Mouse (Mus musculus): ENCODE data around the gene Cacna1c. TPM values are rescaled to one million over a fixed set of nuclear protein-coding genes. Genes with fewer than 3 reads are reported as not detected.

The Cacna1c gene
- polyA plus RNA-seq, 1 experiment from 2014 or later: 6.4 TPM

GRCm38 (mm10) chr6:118938386-118939096, 257.7 kb downstream of the Cacna1c start:
- Histone ChIP-seq H3K9me3 (no peaks in the 10 kb centered on the region), H3K27me3 (no peaks in the 10 kb centered on the region), H3K27ac (replicated peaks) (no peak overlapping the region), H3K4me3 (no peak overlapping the region), H3K4me1 (peaks cover 17% of the 10 kb centered on the region), H3K9ac (replicated peaks) (no peak overlapping the region), H3K36me3 (no peaks in the 10 kb centered on the region), H3K4me2 (replicated peaks) (no peak overlapping the region)
- WGBS: 47% methylated on average over 13 of the region's 13 CpGs
- no peak for ATAC-seq (replicated peaks)

GRCm38 (mm10) chr6:118937536-118937935, 258.7 kb downstream of the Cacna1c start:
- H3K27ac ChIP-seq (replicated peaks): no peak overlapping the region
- no peak overlapping the region for H3K4me2 ChIP-seq (replicated peaks)
- no peak for ATAC-seq (replicated peaks)
- no peaks in the 10 kb centered on the region for H3K9me3 ChIP-seq
- no peak overlapping the region for H3K4me3 ChIP-seq
- 73% methylated on average over 5 of the region's 5 CpGs for WGBS
- peaks cover 26% of the 10 kb centered on the region for H3K4me1 ChIP-seq
- no peaks in the 10 kb centered on the region for H3K27me3 ChIP-seq
- H3K9ac ChIP-seq (replicated peaks): no peak overlapping the region
- H3K36me3 ChIP-seq: no peaks in the 10 kb centered on the region

GRCm38 (mm10) chr6:118935520-118936415, 260.4 kb downstream of the Cacna1c start:
- peaks cover 28% of the 10 kb centered on the region for H3K4me1 ChIP-seq
- H3K4me3 ChIP-seq: no peak overlapping the region
- H3K36me3 ChIP-seq: no peaks in the 10 kb centered on the region
- 94% methylated on average over 9 of the region's 9 CpGs for WGBS
- H3K9me3 ChIP-seq: no peaks in the 10 kb centered on the region
- no peak overlapping the region for H3K9ac ChIP-seq (replicated peaks)
- H3K4me2 ChIP-seq (replicated peaks): no peak overlapping the region
- ATAC-seq (replicated peaks): no peak
- H3K27me3 ChIP-seq: no peaks in the 10 kb centered on the region
- no peak overlapping the region for H3K27ac ChIP-seq (replicated peaks)

- Histone ChIP-seq H3K27ac (replicated peaks) (no peak overlapping the region), H3K4me1 (peaks cover 28% of the 10 kb centered on the region), H3K9ac (replicated peaks) (no peak overlapping the region), H3K4me2 (replicated peaks) (no peak overlapping the region), H3K36me3 (no peaks in the 10 kb centered on the region), H3K27me3 (no peaks in the 10 kb centered on the region), H3K9me3 (no peaks in the 10 kb centered on the region), H3K4me3 (no peak overlapping the region)
- 0 out of 2 replicates have a peak, but pooled peaks have one; percentile 17 for ATAC-seq (replicated peaks)
- 64% methylated on average over 9 of the region's 9 CpGs for WGBS
These were observed 261.8 kb downstream of the Cacna1c start for GRCm38 (mm10) chr6:118934243-118934902.

- Histone ChIP-seq H3K36me3 (no peaks in the 10 kb centered on the region), H3K9me3 (no peaks in the 10 kb centered on the region), H3K4me2 (replicated peaks) (no peak overlapping the region), H3K27ac (replicated peaks) (no peak overlapping the region), H3K9ac (replicated peaks) (no peak overlapping the region), H3K27me3 (no peaks in the 10 kb centered on the region), H3K4me1 (peaks cover 18% of the 10 kb centered on the region), H3K4me3 (no peak overlapping the region)
- ATAC-seq (replicated peaks): no peak
- 68% methylated on average over 9 of the region's 9 CpGs for WGBS
These were observed 263.1 kb downstream of the Cacna1c start for GRCm38 (mm10) chr6:118933017-118933594.

GRCm38 (mm10) chr6:118932002-118932700, 264.1 kb downstream of the Cacna1c start:
- H3K9me3 ChIP-seq: no peaks in the 10 kb centered on the region
- H3K4me2 ChIP-seq (replicated peaks): no peak overlapping the region
- no peaks in the 10 kb centered on the region for H3K36me3 ChIP-seq
- no peaks in the 10 kb centered on the region for H3K27me3 ChIP-seq
- no peak overlapping the region for H3K27ac ChIP-seq (replicated peaks)
- ATAC-seq (replicated peaks): no peak
- H3K9ac ChIP-seq (replicated peaks): no peak overlapping the region
- WGBS: 82% methylated on average over 8 of the region's 8 CpGs
- no peak overlapping the region for H3K4me3 ChIP-seq
- H3K4me1 ChIP-seq: peaks cover 18% of the 10 kb centered on the region

- WGBS: 68% methylated on average over 3 of the region's 3 CpGs
- H3K9me3 ChIP-seq: no peaks in the 10 kb centered on the region
- H3K4me1 ChIP-seq: peaks cover 4% of the 10 kb centered on the region; the same call in 1 of the 2 replicates
- ATAC-seq (replicated peaks): no peak
- H3K36me3 ChIP-seq: no peaks in the 10 kb centered on the region
- no peak overlapping the region for H3K4me3 ChIP-seq
- H3K27ac ChIP-seq (replicated peaks): no peak overlapping the region
- no peak overlapping the region for H3K9ac ChIP-seq (replicated peaks)
- no peaks in the 10 kb centered on the region for H3K27me3 ChIP-seq
- no peak overlapping the region for H3K4me2 ChIP-seq (replicated peaks)
These were observed 269.5 kb downstream of the Cacna1c start for GRCm38 (mm10) chr6:118926669-118927068.

GRCm38 (mm10) chr6:118924426-118924825, 271.8 kb downstream of the Cacna1c start:
- H3K4me3 ChIP-seq: no peak overlapping the region
- peaks cover 4% of the 10 kb centered on the region; the same call in 1 of the 2 replicates for H3K4me1 ChIP-seq
- H3K9ac ChIP-seq (replicated peaks): no peak overlapping the region
- H3K4me2 ChIP-seq (replicated peaks): no peak overlapping the region
- H3K36me3 ChIP-seq: no peaks in the 10 kb centered on the region
- WGBS: 91% methylated on average over 12 of the region's 12 CpGs
- H3K27me3 ChIP-seq: no peaks in the 10 kb centered on the region
- no peaks in the 10 kb centered on the region for H3K9me3 ChIP-seq
- no peak overlapping the region for H3K27ac ChIP-seq (replicated peaks)
- no peak for ATAC-seq (replicated peaks)

GRCm38 (mm10) chr6:118923926-118924325, 272.3 kb downstream of the Cacna1c start:
- H3K9ac ChIP-seq (replicated peaks): no peak overlapping the region
- H3K27me3 ChIP-seq: no peaks in the 10 kb centered on the region
- no peak overlapping the region for H3K4me2 ChIP-seq (replicated peaks)
- no peak for ATAC-seq (replicated peaks)
- H3K9me3 ChIP-seq: no peaks in the 10 kb centered on the region
- H3K27ac ChIP-seq (replicated peaks): no peak overlapping the region
- H3K4me1 ChIP-seq: peaks cover 4% of the 10 kb centered on the region; the same call in 1 of the 2 replicates
- H3K36me3 ChIP-seq: no peaks in the 10 kb centered on the region
- 57% methylated on average over 2 of the region's 2 CpGs for WGBS
- no peak overlapping the region for H3K4me3 ChIP-seq

GRCm38 (mm10) chr6:118923212-118923577, 273.0 kb downstream of the Cacna1c start:
- Histone ChIP-seq H3K4me1 (peaks cover 4% of the 10 kb centered on the region; the same call in 1 of the 2 replicates), H3K4me3 (no peak overlapping the region), H3K4me2 (replicated peaks) (no peak overlapping the region), H3K9me3 (no peaks in the 10 kb centered on the region), H3K36me3 (no peaks in the 10 kb centered on the region), H3K9ac (replicated peaks) (no peak overlapping the region), H3K27me3 (no peaks in the 10 kb centered on the region), H3K27ac (replicated peaks) (no peak overlapping the region)
- WGBS: 89% methylated on average over 5 of the region's 5 CpGs
- ATAC-seq (replicated peaks): peak; percentile 27; the same call in 1 of the 2 replicates

Data from forebrain, embryonic 15.5 days (tissue).